Mouse (Mus musculus): ENCODE results near the gene Tmem104. TPM values are rescaled to one million over a fixed set of nuclear protein-coding genes. Genes with fewer than 3 reads are reported as not detected.

Tmem104 gene
- 6.9 and 10.6 TPM in 2 replicates for polyA plus RNA-seq (2016; fragmentation: Nextera tagmentation; extraction: Ambion mirVana)

DNA sequence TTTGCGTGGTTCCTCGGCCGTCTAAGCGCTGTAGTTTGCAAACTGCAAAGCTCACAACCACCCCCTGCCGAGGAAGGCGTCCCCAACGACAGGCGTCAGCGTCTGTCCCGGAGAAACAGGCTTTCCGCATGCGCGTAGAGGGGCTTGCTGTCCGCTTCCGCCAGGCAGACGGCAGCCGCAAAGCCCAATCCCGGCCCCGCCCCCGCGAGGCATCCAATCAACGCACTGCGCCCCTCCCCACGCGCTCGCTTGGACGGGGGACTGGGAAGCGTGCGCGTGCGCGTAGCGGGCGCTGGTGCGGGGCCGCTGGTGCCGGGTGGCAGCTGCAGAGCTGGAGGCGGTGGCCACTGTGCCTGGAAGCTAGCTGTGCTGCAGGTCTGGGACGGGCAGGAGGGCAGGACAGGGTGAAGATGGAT, at the start of gene Tmem104:
TSS of gene Tmem104 (plus strand) at position 264 of the 416 bp plus-strand sequence.
- Histone ChIP-seq H3K36me3 (peaks cover 14% of the 10 kb centered on the region), H3K27me3 (ENCODE audit: insufficient read depth, poor library complexity, severe bottlenecking) (no peaks in the 10 kb centered on the region), H3K9me3 (no peaks in the 10 kb centered on the region), H3K27ac (peak within 1 kb of the TSS; percentile 89), H3K4me3 (peak within 1 kb of the TSS; percentile 66), H3K4me1 (replicated peaks) (peaks cover 39% of the 10 kb centered on the region)
- DNase-seq (ENCODE audit: low spot score) = peak; percentile 99
- under 1% methylated on average over 39 of the region's 39 CpGs for WGBS

GRCm38 (mm10) chr11:115138597-115139262, 48.6 kb upstream of the Tmem104 start:
- WGBS = 89% methylated on average over 5 of the region's 5 CpGs
- no peaks in the 10 kb centered on the region for H3K9me3 ChIP-seq
- no peaks in the 10 kb centered on the region for H3K27me3 ChIP-seq (ENCODE audit: insufficient read depth, poor library complexity, severe bottlenecking)
- no peak overlapping the region for H3K4me3 ChIP-seq
- no peak for DNase-seq (ENCODE audit: low spot score)
- H3K27ac ChIP-seq = no peak overlapping the region
- no peaks in the 10 kb centered on the region for H3K4me1 ChIP-seq (replicated peaks)
- no peaks in the 10 kb centered on the region for H3K36me3 ChIP-seq

DNA sequence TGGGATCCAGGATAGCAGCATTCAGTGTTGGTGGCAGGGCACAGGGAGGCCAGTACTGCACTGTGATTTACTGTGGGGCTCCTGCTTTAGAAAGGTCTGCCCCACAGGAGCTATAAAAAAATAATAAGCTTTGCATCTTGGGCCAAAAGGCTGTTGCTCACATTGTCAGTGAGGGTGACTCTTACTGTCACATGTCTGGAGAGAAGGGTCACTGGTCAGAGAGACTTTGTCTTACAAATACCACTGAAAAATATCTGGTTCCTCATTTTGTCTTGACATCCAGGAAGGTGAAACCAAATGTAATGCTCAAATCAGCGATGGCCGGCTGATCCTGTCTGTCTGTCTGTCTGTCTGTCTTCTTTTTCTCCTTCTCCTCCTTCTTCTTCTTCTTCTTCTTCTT, 45.3 kb upstream of the Tmem104 start:
- WGBS = 81% methylated on average over 2 of the region's 2 CpGs
- H3K27ac ChIP-seq = no peak overlapping the region
- H3K9me3 ChIP-seq = no peaks in the 10 kb centered on the region
- H3K4me1 ChIP-seq (replicated peaks) = no peaks in the 10 kb centered on the region
- no peaks in the 10 kb centered on the region for H3K27me3 ChIP-seq (ENCODE audit: insufficient read depth, poor library complexity, severe bottlenecking)
- DNase-seq (ENCODE audit: low spot score) = no peak
- H3K36me3 ChIP-seq = no peaks in the 10 kb centered on the region
- no peak overlapping the region for H3K4me3 ChIP-seq

GRCm38 (mm10) chr11:115147813-115148212, 39.5 kb upstream of the Tmem104 start:
- Histone ChIP-seq H3K4me1 (replicated peaks) (peaks cover 13% of the 10 kb centered on the region), H3K27me3 (ENCODE audit: insufficient read depth, poor library complexity, severe bottlenecking) (peaks cover 6% of the 10 kb centered on the region), H3K4me3 (no peak overlapping the region), H3K27ac (no peak overlapping the region), H3K36me3 (no peaks in the 10 kb centered on the region), H3K9me3 (0 out of 2 replicates have a peak, but pooled peaks cover 4% of the 10 kb centered on the region)
- WGBS = 84% methylated on average over 4 of the region's 4 CpGs
- DNase-seq (ENCODE audit: low spot score) = no peak

GRCm38 (mm10) chr11:115150741-115151254, 36.5 kb upstream of the Tmem104 start:
- no peak for DNase-seq (ENCODE audit: low spot score)
- no peaks in the 10 kb centered on the region for H3K36me3 ChIP-seq
- H3K4me1 ChIP-seq (replicated peaks) = peaks cover 37% of the 10 kb centered on the region

DNA sequence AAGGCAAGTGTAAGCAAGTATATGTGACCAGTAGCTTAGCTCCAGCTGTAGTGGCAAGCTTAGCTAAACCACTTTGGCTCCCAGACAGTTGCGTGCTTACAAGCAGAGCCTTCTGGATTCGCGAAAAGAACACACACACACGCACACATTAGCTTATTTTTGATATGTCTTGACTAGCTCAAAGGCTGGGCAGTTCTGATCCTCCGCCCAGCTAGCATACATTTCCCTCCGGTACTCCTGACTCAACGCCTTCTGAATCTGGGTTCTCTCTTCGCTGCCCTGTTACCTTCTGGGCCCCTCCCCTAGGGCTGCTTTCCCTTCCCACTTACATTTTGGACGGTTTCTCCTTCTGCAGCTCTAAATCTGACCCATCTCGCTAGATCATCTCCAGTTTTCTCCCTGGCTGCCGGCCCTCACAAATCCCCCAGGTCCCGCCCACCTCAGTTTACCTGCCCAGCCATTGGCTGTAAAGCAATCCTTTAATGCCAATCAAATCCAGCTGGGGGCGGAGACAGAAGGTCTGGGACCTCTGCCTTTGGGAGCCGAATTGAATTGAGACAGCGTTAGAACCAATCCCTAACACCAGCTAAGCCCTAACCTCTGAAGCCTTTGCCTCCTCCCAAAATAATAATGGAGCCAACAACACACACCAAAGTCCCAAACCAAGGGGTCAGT, 35.4 kb upstream of the Tmem104 start:
- WGBS = 10% methylated on average over 15 of the region's 15 CpGs
- 0 out of 2 replicates have a peak, but pooled peaks cover 4% of the 10 kb centered on the region for H3K9me3 ChIP-seq
- H3K36me3 ChIP-seq = no peaks in the 10 kb centered on the region
- peak; percentile 89 for DNase-seq (ENCODE audit: low spot score)
- H3K4me3 ChIP-seq = peak overlapping the region; percentile 52
- H3K4me1 ChIP-seq (replicated peaks) = peaks cover 37% of the 10 kb centered on the region
- H3K27me3 ChIP-seq (ENCODE audit: insufficient read depth, poor library complexity, severe bottlenecking) = peaks cover 47% of the 10 kb centered on the region
- peak overlapping the region; percentile 78 for H3K27ac ChIP-seq

More at GRCm38 (mm10) chr11:115150741-115151254, 36.5 kb upstream of the Tmem104 start:
- H3K9me3 ChIP-seq = 0 out of 2 replicates have a peak, but pooled peaks cover 4% of the 10 kb centered on the region
- no peak overlapping the region for H3K27ac ChIP-seq
- H3K27me3 ChIP-seq (ENCODE audit: insufficient read depth, poor library complexity, severe bottlenecking) = peaks cover 36% of the 10 kb centered on the region
- WGBS = 84% methylated on average over 6 of the region's 6 CpGs
- no peak overlapping the region for H3K4me3 ChIP-seq

GRCm38 (mm10) chr11:115153088-115153487, 34.2 kb upstream of the Tmem104 start:
- 76% methylated on average over 9 of the region's 9 CpGs for WGBS
- Histone ChIP-seq H3K27me3 (ENCODE audit: insufficient read depth, poor library complexity, severe bottlenecking) (peaks cover 59% of the 10 kb centered on the region), H3K4me1 (replicated peaks) (peaks cover 43% of the 10 kb centered on the region), H3K4me3 (no peak overlapping the region), H3K27ac (no peak overlapping the region), H3K36me3 (no peaks in the 10 kb centered on the region), H3K9me3 (0 out of 2 replicates have a peak, but pooled peaks cover 4% of the 10 kb centered on the region)
- no peak for DNase-seq (ENCODE audit: low spot score)

- H3K27ac ChIP-seq = no peak overlapping the region
- peak; percentile 80 for DNase-seq (ENCODE audit: low spot score)
- H3K4me3 ChIP-seq = peak overlapping the region; percentile 42
- H3K36me3 ChIP-seq = no peaks in the 10 kb centered on the region
- 2% methylated on average over 35 of the region's 35 CpGs for WGBS
- H3K9me3 ChIP-seq = 0 out of 2 replicates have a peak, but pooled peaks cover 4% of the 10 kb centered on the region
- H3K4me1 ChIP-seq (replicated peaks) = peaks cover 48% of the 10 kb centered on the region
- H3K27me3 ChIP-seq (ENCODE audit: insufficient read depth, poor library complexity, severe bottlenecking) = peaks cover 61% of the 10 kb centered on the region
Observed at GRCm38 (mm10) chr11:115153699-115154292, 33.5 kb upstream of the Tmem104 start.

- Histone ChIP-seq H3K27me3 (ENCODE audit: insufficient read depth, poor library complexity, severe bottlenecking) (peaks cover 69% of the 10 kb centered on the region), H3K27ac (no peak overlapping the region; the same call in 1 of the 2 replicates), H3K4me1 (replicated peaks) (peaks cover 53% of the 10 kb centered on the region), H3K9me3 (no peaks in the 10 kb centered on the region), H3K36me3 (no peaks in the 10 kb centered on the region), H3K4me3 (no peak overlapping the region)
- no peak for DNase-seq (ENCODE audit: low spot score)
- 13% methylated on average over 5 of the region's 5 CpGs for WGBS
Observed at GRCm38 (mm10) chr11:115155053-115155634, 32.1 kb upstream of the Tmem104 start.

GRCm38 (mm10) chr11:115157933-115158719, 29.2 kb upstream of the Tmem104 start:
- H3K27me3 ChIP-seq (ENCODE audit: insufficient read depth, poor library complexity, severe bottlenecking) = peaks cover 82% of the 10 kb centered on the region
- H3K4me1 ChIP-seq (replicated peaks) = peaks cover 63% of the 10 kb centered on the region
- 39% methylated on average over 12 of the region's 12 CpGs for WGBS
- no peak for DNase-seq (ENCODE audit: low spot score)
- no peaks in the 10 kb centered on the region for H3K36me3 ChIP-seq
- no peak overlapping the region for H3K4me3 ChIP-seq
- no peaks in the 10 kb centered on the region for H3K9me3 ChIP-seq
- H3K27ac ChIP-seq = peak overlapping the region; percentile 64

DNA sequence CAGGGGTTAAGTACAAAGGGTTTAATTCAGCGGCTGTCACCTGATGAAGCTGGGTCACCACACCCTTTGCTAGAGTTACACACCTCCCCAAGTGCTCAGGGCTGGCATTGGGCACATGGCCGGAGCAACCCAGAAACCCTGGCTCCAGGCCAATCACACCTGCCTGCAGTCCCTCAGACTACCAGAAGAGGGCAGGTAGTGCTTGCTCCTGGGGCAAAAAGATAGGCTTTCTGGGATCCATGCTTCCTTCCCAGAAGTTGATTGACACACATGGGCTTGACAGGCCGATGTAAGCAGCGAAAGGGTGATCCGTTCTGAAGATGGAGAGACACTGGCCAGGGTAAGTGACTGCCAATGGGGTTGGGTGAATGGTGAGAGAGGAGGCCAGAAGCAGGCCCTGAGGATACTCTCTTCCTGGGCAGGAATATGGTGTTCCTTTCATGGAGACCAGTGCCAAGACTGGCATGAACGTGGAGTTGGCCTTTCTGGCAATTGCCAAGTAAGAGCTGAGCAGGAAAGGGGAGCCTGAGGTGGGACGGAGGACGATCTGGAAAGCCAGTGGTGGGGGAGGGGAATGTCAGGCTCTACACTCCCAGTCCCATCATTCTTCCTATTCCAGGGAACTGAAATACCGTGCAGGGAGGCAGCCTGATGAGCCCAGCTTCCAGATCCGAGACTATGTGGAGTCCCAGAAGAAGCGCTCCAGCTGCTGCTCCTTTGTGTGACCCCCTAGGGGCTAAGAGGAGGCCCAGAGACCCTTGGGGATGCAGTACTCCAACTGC, 27.1 kb upstream of the Tmem104 start:
- 46% methylated on average over 11 of the region's 11 CpGs for WGBS

More for the DNA sequence above, 27.1 kb upstream of the Tmem104 start:
- Histone ChIP-seq H3K27ac (no peak overlapping the region; the same call in 1 of the 2 replicates), H3K4me1 (replicated peaks) (peaks cover 65% of the 10 kb centered on the region), H3K27me3 (ENCODE audit: insufficient read depth, poor library complexity, severe bottlenecking) (peaks cover 75% of the 10 kb centered on the region), H3K36me3 (no peaks in the 10 kb centered on the region), H3K4me3 (no peak overlapping the region), H3K9me3 (no peaks in the 10 kb centered on the region)
- peak; percentile 67 for DNase-seq (ENCODE audit: low spot score)

Measured in hindbrain, embryonic 10.5 days (tissue).